Mouse (Mus musculus) limb, embryonic 11.5 days (tissue): ENCODE measurements around the gene Tmem33. TPM values are rescaled to one million over a fixed set of nuclear protein-coding genes. Genes with fewer than 3 reads are reported as not detected.

Experiments
- ATAC-seq: fragments of 200-750 bp; cut with Nextera tagmentation; 2 replicates; pipeline ENCODE4 v1.8.0; 2017; ENCODE audit warnings: low read depth; ENCODE audit not compliant: insufficient number of reproducible peaks, low FRiP score, low TSS enrichment
- DNase-seq: peaks from one replicate; pipeline ENCODE4 v3.0.0-alpha.2; 2015; ENCODE audit warnings: low spot score
- H3K27ac ChIP-seq: fragments of 300-500 bp; sonication (generic); replicated peaks from 2 replicates; pipeline ENCODE4 v1.5.1; 2014; ENCODE audit warnings: low read depth, mild to moderate bottlenecking, low read length
- H3K27me3 ChIP-seq: fragments of 300-500 bp; sonication (generic); 2 replicates; pipeline ENCODE4 v1.6.1; 2014; ENCODE audit warnings: mild to moderate bottlenecking, low read length, mixed read lengths; ENCODE audit not compliant: control insufficient read depth, insufficient read depth
- H3K36me3 ChIP-seq: fragments of 300-500 bp; sonication (generic); 2 replicates; pipeline ENCODE4 v1.6.1; 2014; ENCODE audit warnings: mild to moderate bottlenecking, low read length, moderate library complexity, mixed read lengths; ENCODE audit not compliant: control insufficient read depth, insufficient read depth
- H3K4me1 ChIP-seq: fragments of 300-500 bp; sonication (generic); 2 replicates; pipeline ENCODE4 v1.6.1; 2014; ENCODE audit warnings: low read length, mixed read lengths; ENCODE audit not compliant: control insufficient read depth, insufficient read depth
- H3K4me2 ChIP-seq: fragments of 300-500 bp; sonication (generic); 2 replicates; pipeline ENCODE4 v1.6.1; 2014; ENCODE audit warnings: low read depth, mild to moderate bottlenecking, moderate library complexity; ENCODE audit not compliant: severe bottlenecking
- H3K4me3 ChIP-seq: fragments of 300-500 bp; sonication (generic); 2 replicates; pipeline ENCODE4 v1.5.1; 2014; ENCODE audit warnings: low read depth, low read length
- H3K9ac ChIP-seq: fragments of 300-500 bp; sonication (generic); 2 replicates; pipeline ENCODE4 v1.6.1; 2014; ENCODE audit warnings: mild to moderate bottlenecking, low read length
- H3K9me3 ChIP-seq: fragments of 300-500 bp; sonication (generic); 2 replicates; pipeline ENCODE4 v1.6.1; 2016; ENCODE audit warnings: low read length; ENCODE audit not compliant: control insufficient read depth
- WGBS: fragments of 180-500 bp; shearing (Covaris S2); extraction: QIAGEN DNeasy Blood & Tissue Kit; methylation state at CpG from one replicate; pipeline ENCODE4 v1.1.7; 2014; 5-methylcytosine and 5-hydroxymethylcytosine counted together
- polyA plus RNA-seq: library from polyadenylated mRNA; unstranded; fragments of >200 nt; fragmentation: Nextera tagmentation; extraction: Ambion mirVana; gene quantifications from 2 replicates; pipeline ENCODE4 v1.2.1, GENCODE M21; 2014

Gene Tmem33
- polyA plus RNA-seq, 1 experiment from 2014 or later = 90.2 TPM

DNA sequence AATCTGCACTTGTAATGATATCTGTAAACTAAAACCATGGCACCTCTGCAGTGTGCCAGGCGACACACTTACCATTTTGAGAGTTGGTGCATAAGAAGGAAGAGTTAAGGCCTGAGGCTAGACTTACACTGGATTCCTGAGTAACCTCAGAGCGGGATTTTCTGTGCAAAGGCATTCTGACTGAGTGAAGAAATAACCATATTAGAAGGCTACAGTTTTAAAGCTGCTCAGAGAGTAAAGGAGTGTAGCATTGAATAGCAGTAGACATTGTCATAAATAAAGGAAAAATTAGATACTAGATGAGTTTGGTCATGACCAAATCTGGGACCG, 52.1 kb downstream of the Tmem33 start:
- ATAC-seq = no peak
- 90% methylated on average over 3 of the region's 3 CpGs for WGBS
- Histone ChIP-seq H3K27me3 (no peaks in the 10 kb centered on the region), H3K4me2 (no peak overlapping the region), H3K9ac (no peak overlapping the region), H3K36me3 (no peaks in the 10 kb centered on the region), H3K4me1 (no peaks in the 10 kb centered on the region), H3K27ac (no peak overlapping the region), H3K4me3 (no peak overlapping the region), H3K9me3 (no peaks in the 10 kb centered on the region)
- no peak for DNase-seq

- Histone ChIP-seq H3K27me3 (no peaks in the 10 kb centered on the region), H3K27ac (no peak overlapping the region), H3K4me1 (no peaks in the 10 kb centered on the region), H3K4me3 (no peak overlapping the region), H3K36me3 (peaks cover 3% of the 10 kb centered on the region; the same call in 1 of the 2 replicates), H3K4me2 (no peak overlapping the region), H3K9me3 (no peaks in the 10 kb centered on the region), H3K9ac (no peak overlapping the region)
- 85% methylated on average over 17 of the region's 17 CpGs for WGBS
- ATAC-seq = no peak
- DNase-seq = peak; percentile 12
Measured at GRCm38 (mm10) chr5:67321656-67322268, 61.4 kb downstream of the Tmem33 start.

- Histone ChIP-seq H3K9ac (no peak overlapping the region), H3K36me3 (peaks cover 2% of the 10 kb centered on the region; the same call in 1 of the 2 replicates), H3K27me3 (no peaks in the 10 kb centered on the region), H3K27ac (no peak overlapping the region), H3K4me3 (no peak overlapping the region), H3K4me2 (no peak overlapping the region), H3K9me3 (no peaks in the 10 kb centered on the region), H3K4me1 (no peaks in the 10 kb centered on the region)
- WGBS = 21% methylated on average over 1 of the region's 1 CpGs
- ATAC-seq (no peak), DNase-seq (no peak)
Measured at GRCm38 (mm10) chr5:67324032-67324431, 63.7 kb downstream of the Tmem33 start.

- H3K36me3 ChIP-seq = peaks cover 9% of the 10 kb centered on the region; the same call in 1 of the 2 replicates
- H3K9me3 ChIP-seq = no peaks in the 10 kb centered on the region
- H3K4me2 ChIP-seq = no peak overlapping the region
- WGBS = 91% methylated on average over 6 of the region's 6 CpGs
- DNase-seq = no peak
- no peak overlapping the region for H3K4me3 ChIP-seq
- no peaks in the 10 kb centered on the region for H3K4me1 ChIP-seq
- no peaks in the 10 kb centered on the region for H3K27me3 ChIP-seq
- no peak for ATAC-seq
- H3K9ac ChIP-seq = no peak overlapping the region
- no peak overlapping the region for H3K27ac ChIP-seq
Measured at GRCm38 (mm10) chr5:67340811-67341210, 80.4 kb downstream of the Tmem33 start.

Other genes with a start within 250 kb of the Tmem33 start
- gene Phox2b, start 161.3 kb upstream of the Tmem33 start, polyA plus RNA-seq = 0.17 and 0.20 TPM in 2 replicates
- 119 and 123 TPM in 2 replicates for gene Slc30a9, start 46.4 kb downstream of the Tmem33 start, polyA plus RNA-seq
- gene Bend4, start 167.7 kb downstream of the Tmem33 start, polyA plus RNA-seq = 12.1 and 16.0 TPM in 2 replicates